ENCODE assay signal across 16 mouse cellular contexts in the genomic region with DNA sequence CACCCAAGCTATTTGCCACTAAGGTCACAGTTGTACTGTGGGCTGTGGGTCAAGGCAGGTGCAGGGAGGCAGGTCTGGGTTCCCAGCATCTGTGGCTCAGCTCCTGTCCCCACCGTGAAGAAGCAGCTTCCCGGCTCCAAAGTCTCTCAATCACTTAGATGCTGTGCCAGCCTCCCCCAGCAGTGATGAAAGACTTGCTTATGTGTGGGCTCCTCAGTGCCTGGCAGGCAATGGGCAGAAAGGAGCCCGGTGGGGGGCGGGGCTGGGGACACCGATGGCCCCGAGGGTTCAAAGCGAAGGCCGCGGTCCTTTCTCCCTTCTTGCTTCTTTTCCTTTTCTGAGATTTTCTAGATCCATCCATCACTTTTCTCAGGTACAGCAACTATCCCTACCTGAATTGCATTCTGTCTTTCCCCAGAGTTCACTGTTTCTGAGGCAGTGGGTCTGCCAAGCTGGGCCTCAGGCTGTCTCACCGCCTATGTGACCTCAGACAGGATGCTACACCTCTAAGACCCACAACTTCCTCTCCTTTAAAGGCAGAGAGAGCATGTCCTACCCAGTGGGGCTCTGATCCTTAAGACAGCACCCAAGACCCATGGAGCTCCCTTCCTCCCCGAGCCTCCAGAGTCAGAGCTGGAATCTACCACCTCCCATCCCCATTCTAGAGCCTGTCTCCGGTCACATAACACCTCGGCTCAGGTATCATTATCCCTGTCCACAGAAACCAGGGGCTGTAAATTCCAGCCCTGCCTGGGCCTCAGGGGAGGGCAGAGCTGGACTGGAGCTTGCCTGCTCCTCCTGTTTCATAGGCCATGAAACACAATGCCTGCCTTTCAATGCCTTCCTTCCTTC. TPM values are rescaled to one million over a fixed set of nuclear protein-coding genes. Genes with fewer than 3 reads are reported as not detected.
A peak's percentile ranks its signal among the peaks of the same experiment; 100 is the strongest.
DNase-seq lines count a peak whose midpoint lies in the region; ATAC-seq and TF ChIP-seq lines count a peak whose summit lies in the region.
"Had no signal": no experiment of that assay in that cellular context is flagged by ENCODE, and none has a peak within 500 bp of the region (broad histone marks: within the 10 kb centered on the region; RNA-seq: fewer than 3 reads in every experiment).

No protein-coding gene starts in this region.

- no peak for DNase-seq in hindbrain, embryonic 10.5 days (ENCODE audit: low spot score)
- DNase-seq in right cerebral cortex, adult 18-20 months, result peak; percentile 41
- no peak for DNase-seq in right cerebral cortex, postnatal 25 days
- peak; percentile 30 for DNase-seq in mesoderm, embryonic 11.5 days (ENCODE audit: low read depth, low spot score)
- DNase-seq in hindbrain, postnatal 0 days (ENCODE audit: low spot score), result no peak
- DNase-seq: adrenal gland, postnatal 36 days; cerebellum, adult 11-12 months; heart, postnatal 10 days; kidney, postnatal 25 days; lung, embryonic 14.5 days had no signal

- no peak overlapping the region for H3K9ac ChIP-seq in hindbrain, embryonic 13.5 days
- H3K9ac ChIP-seq in hindbrain, postnatal 0 days (replicated peaks; ENCODE audit: low read length), result no peak overlapping the region
- H3K9ac ChIP-seq: forebrain, embryonic 13.5 days; limb, embryonic 13.5 days; lung, embryonic 14.5 days had no signal

- WGBS in hindbrain, embryonic 10.5 days, result 81% methylated on average over 13 of the region's 13 CpGs
- 69% methylated on average over 13 of the region's 13 CpGs for WGBS in hindbrain, embryonic 13.5 days
- WGBS in hindbrain, postnatal 0 days, result 68% methylated on average over 13 of the region's 13 CpGs

- no peak for TF ChIP-seq POLR2A in cortical plate, adult 2 months (IDR thresholded peaks at IDR 0.05; ENCODE audit: extremely low read depth, insufficient read depth, low read length)

- no peaks in the 10 kb centered on the region for H3K27me3 ChIP-seq in hindbrain, embryonic 10.5 days (ENCODE audit: insufficient read depth, poor library complexity, severe bottlenecking)
- H3K27me3 ChIP-seq in hindbrain, embryonic 13.5 days, result no peaks in the 10 kb centered on the region
- no peaks in the 10 kb centered on the region for H3K27me3 ChIP-seq in hindbrain, postnatal 0 days (ENCODE audit: insufficient read depth, low read length)
- H3K27me3 ChIP-seq: forebrain, embryonic 13.5 days; limb, embryonic 13.5 days had no signal

- H3K4me3 ChIP-seq in hindbrain, embryonic 10.5 days, result no peak overlapping the region
- no peak overlapping the region for H3K4me3 ChIP-seq in hindbrain, embryonic 13.5 days
- H3K4me3 ChIP-seq in cortical plate, adult 2 months (ENCODE audit: insufficient read depth, low read length), result no peak overlapping the region
- no peak overlapping the region for H3K4me3 ChIP-seq in hindbrain, postnatal 0 days (ENCODE audit: low read length)
- H3K4me3 ChIP-seq: forebrain, embryonic 13.5 days; limb, embryonic 13.5 days had no signal

- H3K4me1 ChIP-seq in hindbrain, embryonic 10.5 days (replicated peaks), result peaks cover 37% of the 10 kb centered on the region
- peaks cover 9% of the 10 kb centered on the region; the same call in 1 of the 2 replicates for H3K4me1 ChIP-seq in hindbrain, embryonic 13.5 days (replicated peaks)
- peaks cover 2% of the 10 kb centered on the region; the same call in 1 of the 2 replicates for H3K4me1 ChIP-seq in cortical plate, adult 2 months (ENCODE audit: control insufficient read depth, insufficient read depth, low read length)
- no peaks in the 10 kb centered on the region for H3K4me1 ChIP-seq in hindbrain, postnatal 0 days (ENCODE audit: insufficient read depth, low read length)

- peak overlapping the region; percentile 83 for H3K27ac ChIP-seq in hindbrain, embryonic 10.5 days
- H3K27ac ChIP-seq in hindbrain, embryonic 13.5 days, result no peak overlapping the region
- peak overlapping the region; percentile 80 for H3K27ac ChIP-seq in cortical plate, adult 2 months (ENCODE audit: insufficient read depth, low read length)
- H3K27ac ChIP-seq in hindbrain, postnatal 0 days, result no peak overlapping the region
- H3K27ac ChIP-seq: forebrain, embryonic 13.5 days; limb, embryonic 13.5 days had no signal

- H3K9me3 ChIP-seq in hindbrain, embryonic 10.5 days, result no peaks in the 10 kb centered on the region
- H3K9me3 ChIP-seq in hindbrain, embryonic 13.5 days, result no peaks in the 10 kb centered on the region
- H3K9me3 ChIP-seq in hindbrain, postnatal 0 days (ENCODE audit: low read length), result no peaks in the 10 kb centered on the region
- H3K9me3 ChIP-seq: forebrain, embryonic 13.5 days; limb, embryonic 13.5 days had no signal

- no peaks in the 10 kb centered on the region for H3K36me3 ChIP-seq in hindbrain, embryonic 10.5 days
- no peaks in the 10 kb centered on the region for H3K36me3 ChIP-seq in hindbrain, embryonic 13.5 days
- no peaks in the 10 kb centered on the region for H3K36me3 ChIP-seq in hindbrain, postnatal 0 days (ENCODE audit: insufficient read depth, low read length)
- H3K36me3 ChIP-seq: limb, embryonic 13.5 days had no signal

- no peak overlapping the region for H3K4me2 ChIP-seq in hindbrain, embryonic 13.5 days
- H3K4me2 ChIP-seq in hindbrain, postnatal 0 days (ENCODE audit: low read depth, low read length), result no peak overlapping the region
- H3K4me2 ChIP-seq: forebrain, embryonic 13.5 days; limb, embryonic 13.5 days; lung, embryonic 14.5 days had no signal

- no peak for ATAC-seq in hindbrain, embryonic 13.5 days (ENCODE audit: low FRiP score)
- no peak for ATAC-seq in erythroblast, adult 5-6 weeks (replicated peaks; ENCODE audit: low FRiP score, poor library complexity, severe bottlenecking)
- ATAC-seq in hindbrain, postnatal 0 days, result no peak
- ATAC-seq: forebrain, embryonic 13.5 days had no signal

- TF ChIP-seq CTCF in cortical plate, adult 2 months (IDR thresholded peaks at IDR 0.05; ENCODE audit: extremely low read depth, insufficient read depth, low read length), result no peak
- TF ChIP-seq CTCF in hindbrain, postnatal 0 days (IDR thresholded peaks at IDR 0.05; ENCODE audit: low read depth), result no peak

RNA-seq across cellular contexts. Expression of a gene that starts 5.4 kb away (rescaled TPM):
- polyA plus RNA-seq in hindbrain, embryonic 10.5 days (2016; fragmentation: Nextera tagmentation; extraction: Ambion mirVana), result 0.08 and 0.34 TPM in 2 replicates
- polyA plus RNA-seq in hindbrain, embryonic 13.5 days (2015; fragmentation: Nextera tagmentation; extraction: Ambion mirVana), result 0.18 and 0.70 TPM in 2 replicates
- 0.50 and 0.70 TPM in 2 replicates for polyA plus RNA-seq in cortical plate, adult 2 months (2012; rRNA removed)
- total RNA-seq in erythroblast, adult 5-6 weeks (2015; ENCODE audit: low replicate concordance), result 2.7 TPM in 1 of 2 replicates, not detected in the other
- total RNA-seq in erythroblast, adult 5-6 weeks (2017; ENCODE audit: low replicate concordance), result 1.5 TPM in 1 of 2 replicates, not detected in the other
- total RNA-seq in hindbrain, postnatal 0 days (2014; rRNA removed), result 0.21 and 3.1 TPM in 2 replicates
- polyA plus RNA-seq in hindbrain, postnatal 0 days (2015; fragmentation: Nextera tagmentation; extraction: Ambion mirVana), result 0.16 and 0.43 TPM in 2 replicates
- total RNA-seq: adrenal gland, postnatal 36 days; heart, postnatal 10 days; megakaryocyte-erythroid progenitor cell, adult 5-6 weeks had no signal
- polyA plus RNA-seq: forebrain, embryonic 13.5 days had no signal

Comparison
In these comparisons a context has a peak if more than half of its experiments do, and no peak if none do; other contexts are left out.
1. DNase-seq: peak in right cerebral cortex, adult 18-20 months (single experiment) and mesoderm, embryonic 11.5 days (single experiment); none in hindbrain, embryonic 10.5 days (single experiment), right cerebral cortex, postnatal 25 days (single experiment) and hindbrain, postnatal 0 days (single experiment).
2. H3K27ac ChIP-seq: peak in hindbrain, embryonic 10.5 days (single experiment) and cortical plate, adult 2 months (single experiment); none in hindbrain, embryonic 13.5 days (single experiment) and hindbrain, postnatal 0 days (single experiment).